Mouse (Mus musculus) A20 (cell line): ENCODE results near the gene Tdgf1.
A peak's percentile ranks its signal among the peaks of the same experiment; 100 is the strongest.

ENCODE experiments used
- DNase-seq: peaks from one replicate; pipeline ENCODE4 v3.0.0-alpha.2; 2011; ENCODE audit warnings: low read depth, low spot score

Gene Tdgf1

GRCm38 (mm10) chr9:110914631-110915236 lies 31.2 kb downstream of the Tdgf1 start:
- no peak for DNase-seq

GRCm38 (mm10) chr9:110909371-110909967 lies 36.5 kb downstream of the Tdgf1 start:
- DNase-seq, result peak; percentile 18

GRCm38 (mm10) chr9:110908631-110909016 lies 37.3 kb downstream of the Tdgf1 start:
- no peak for DNase-seq

- DNase-seq, result no peak
Observed at GRCm38 (mm10) chr9:110907838-110908630, 37.9 kb downstream of the Tdgf1 start.

- DNase-seq, result no peak
Observed at GRCm38 (mm10) chr9:110907201-110907837, 38.6 kb downstream of the Tdgf1 start.

- DNase-seq, result no peak
Observed at GRCm38 (mm10) chr9:110902271-110902670, 43.7 kb downstream of the Tdgf1 start.

GRCm38 (mm10) chr9:110901204-110901603 lies 44.8 kb downstream of the Tdgf1 start:
- DNase-seq, result no peak

GRCm38 (mm10) chr9:110899451-110900008 lies 46.4 kb downstream of the Tdgf1 start:
- no peak for DNase-seq

GRCm38 (mm10) chr9:110896595-110896994 lies 49.4 kb downstream of the Tdgf1 start:
- DNase-seq, result no peak

- no peak for DNase-seq
Observed at GRCm38 (mm10) chr9:110895994-110896393, 50.0 kb downstream of the Tdgf1 start.

GRCm38 (mm10) chr9:110895507-110895906 lies 50.5 kb downstream of the Tdgf1 start:
- DNase-seq, result peak; percentile 10

GRCm38 (mm10) chr9:110893429-110893828 lies 52.5 kb downstream of the Tdgf1 start:
- DNase-seq, result no peak

- DNase-seq, result no peak
Observed at GRCm38 (mm10) chr9:110892552-110892951, 53.4 kb downstream of the Tdgf1 start.

- no peak for DNase-seq
Observed at GRCm38 (mm10) chr9:110891077-110891828, 54.7 kb downstream of the Tdgf1 start.

GRCm38 (mm10) chr9:110890026-110890783 lies 55.8 kb downstream of the Tdgf1 start:
- peak; percentile 26 for DNase-seq
